8 mouse cellular contexts compared by ENCODE assay signal in the genomic region with DNA sequence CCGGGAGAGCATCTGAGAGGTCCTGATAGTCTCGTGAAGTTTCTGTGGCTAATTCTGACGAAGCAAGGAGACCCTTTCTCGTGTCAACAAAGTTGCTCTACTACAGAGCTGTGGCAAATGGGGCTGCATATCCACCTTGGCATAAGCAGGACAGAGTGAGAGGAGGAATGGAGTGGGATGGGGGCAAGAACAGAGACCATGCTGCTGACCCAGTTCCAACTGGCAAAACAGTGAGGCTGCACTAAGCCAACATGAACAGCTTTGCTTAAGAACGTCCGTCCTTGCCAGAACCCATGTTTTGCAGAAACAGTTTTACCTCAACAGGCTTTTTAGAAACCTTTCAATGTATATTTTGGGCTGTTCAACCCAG. TPM values are rescaled to one million over a fixed set of nuclear protein-coding genes. Genes with fewer than 3 reads are reported as not detected.
DNase-seq lines count a peak whose midpoint lies in the region; ATAC-seq and TF ChIP-seq lines count a peak whose summit lies in the region.

No protein-coding gene starts in this region.

- no peak for ATAC-seq in intestine, embryonic 14.5 days (replicated peaks; ENCODE audit: low FRiP score, low TSS enrichment, low read depth)
- ATAC-seq in intestine, postnatal 0 days, result no peak
- ATAC-seq in neural tube, embryonic 13.5 days (ENCODE audit: low read depth), result no peak
- no peak for ATAC-seq in hindbrain, embryonic 12.5 days (ENCODE audit: low FRiP score)
- no peak for ATAC-seq in stomach, embryonic 16.5 days (ENCODE audit: insufficient read depth, low FRiP score)

- H3K4me2 ChIP-seq in intestine, embryonic 14.5 days (ENCODE audit: low read length), result no peak overlapping the region
- H3K4me2 ChIP-seq in intestine, postnatal 0 days (replicated peaks; ENCODE audit: low read depth), result no peak overlapping the region; the same call in 1 of the 2 replicates
- H3K4me2 ChIP-seq in neural tube, embryonic 13.5 days, result no peak overlapping the region
- no peak overlapping the region for H3K4me2 ChIP-seq in hindbrain, embryonic 12.5 days (replicated peaks)
- peak overlapping the region; percentile 20; the same call in 1 of the 2 replicates for H3K4me2 ChIP-seq in stomach, embryonic 16.5 days (ENCODE audit: low read depth, low read length)

- H3K36me3 ChIP-seq in intestine, embryonic 14.5 days (ENCODE audit: control insufficient read depth, insufficient read depth, low read length), result peaks cover 17% of the 10 kb centered on the region; the same call in 1 of the 2 replicates
- H3K36me3 ChIP-seq in intestine, postnatal 0 days (ENCODE audit: control insufficient read depth, insufficient read depth), result no peaks in the 10 kb centered on the region
- peaks cover 8% of the 10 kb centered on the region; the same call in 1 of the 2 replicates for H3K36me3 ChIP-seq in neural tube, embryonic 13.5 days
- H3K36me3 ChIP-seq in hindbrain, embryonic 12.5 days, result peaks cover 14% of the 10 kb centered on the region
- H3K36me3 ChIP-seq in stomach, embryonic 16.5 days (ENCODE audit: control insufficient read depth, insufficient read depth, low read length), result 0 out of 2 replicates have a peak, but pooled peaks cover 5% of the 10 kb centered on the region

- H3K4me3 ChIP-seq in intestine, embryonic 14.5 days (ENCODE audit: low read depth, low read length), result no peak overlapping the region
- no peak overlapping the region for H3K4me3 ChIP-seq in intestine, postnatal 0 days (ENCODE audit: low read depth, low read length)
- H3K4me3 ChIP-seq in neural tube, embryonic 13.5 days, result no peak overlapping the region
- H3K4me3 ChIP-seq in hindbrain, embryonic 12.5 days, result no peak overlapping the region
- no peak overlapping the region for H3K4me3 ChIP-seq in stomach, embryonic 16.5 days (replicated peaks; ENCODE audit: low read length)

- DNase-seq in intestine, embryonic 14.5 days (ENCODE audit: low spot score), result no peak
- DNase-seq in neural tube, embryonic 10.5 days (ENCODE audit: extremely low spot score, low spot score), result no peak
- DNase-seq in spleen, postnatal 10 days (ENCODE audit: low spot score in 2 of 2), result no peak
- no peak for DNase-seq in cerebellum, postnatal 36 days

- H3K9ac ChIP-seq in intestine, embryonic 14.5 days (ENCODE audit: low read length), result no peak overlapping the region
- no peak overlapping the region for H3K9ac ChIP-seq in intestine, postnatal 0 days (ENCODE audit: low read depth, low read length)
- no peak overlapping the region for H3K9ac ChIP-seq in neural tube, embryonic 13.5 days
- H3K9ac ChIP-seq in hindbrain, embryonic 12.5 days, result no peak overlapping the region
- peak overlapping the region; percentile 29; the same call in 1 of the 2 replicates for H3K9ac ChIP-seq in stomach, embryonic 16.5 days (ENCODE audit: low read length)

- peaks cover 26% of the 10 kb centered on the region; the same call in 1 of the 2 replicates for H3K4me1 ChIP-seq in intestine, embryonic 14.5 days (replicated peaks; ENCODE audit: control insufficient read depth, insufficient read depth, low read length)
- 0 out of 2 replicates have a peak, but pooled peaks cover 3% of the 10 kb centered on the region for H3K4me1 ChIP-seq in intestine, postnatal 0 days (replicated peaks; ENCODE audit: control insufficient read depth, insufficient read depth, low read length)
- peaks cover 53% of the 10 kb centered on the region for H3K4me1 ChIP-seq in neural tube, embryonic 13.5 days (replicated peaks)
- peaks cover 29% of the 10 kb centered on the region for H3K4me1 ChIP-seq in hindbrain, embryonic 12.5 days
- peaks cover 45% of the 10 kb centered on the region for H3K4me1 ChIP-seq in stomach, embryonic 16.5 days (ENCODE audit: control insufficient read depth, insufficient read depth, low read length)

- H3K9me3 ChIP-seq in intestine, embryonic 14.5 days (ENCODE audit: control insufficient read depth, low read length), result no peaks in the 10 kb centered on the region
- no peaks in the 10 kb centered on the region for H3K9me3 ChIP-seq in intestine, postnatal 0 days (ENCODE audit: control insufficient read depth)
- H3K9me3 ChIP-seq in neural tube, embryonic 13.5 days, result no peaks in the 10 kb centered on the region
- H3K9me3 ChIP-seq in hindbrain, embryonic 12.5 days (replicated peaks), result peaks cover 7% of the 10 kb centered on the region
- H3K9me3 ChIP-seq in stomach, embryonic 16.5 days (replicated peaks; ENCODE audit: control insufficient read depth, low read length), result 0 out of 2 replicates have a peak, but pooled peaks cover 4% of the 10 kb centered on the region

- H3K27me3 ChIP-seq in intestine, embryonic 14.5 days (replicated peaks; ENCODE audit: control insufficient read depth, insufficient read depth, low read length), result no peaks in the 10 kb centered on the region
- no peaks in the 10 kb centered on the region for H3K27me3 ChIP-seq in intestine, postnatal 0 days (replicated peaks; ENCODE audit: control insufficient read depth, insufficient read depth, low read length)
- H3K27me3 ChIP-seq in neural tube, embryonic 13.5 days, result no peaks in the 10 kb centered on the region
- no peaks in the 10 kb centered on the region for H3K27me3 ChIP-seq in hindbrain, embryonic 12.5 days
- no peaks in the 10 kb centered on the region for H3K27me3 ChIP-seq in stomach, embryonic 16.5 days (ENCODE audit: control insufficient read depth, insufficient read depth, low read length)

- peak overlapping the region; percentile 76 for H3K27ac ChIP-seq in intestine, embryonic 14.5 days (ENCODE audit: low read depth)
- no peak overlapping the region; the same call in 1 of the 2 replicates for H3K27ac ChIP-seq in intestine, postnatal 0 days (ENCODE audit: low read depth, low read length)
- 0 out of 2 replicates have a peak overlapping the region, but pooled peaks have one; percentile 52 for H3K27ac ChIP-seq in neural tube, embryonic 13.5 days (replicated peaks)
- H3K27ac ChIP-seq in hindbrain, embryonic 12.5 days, result peak overlapping the region; percentile 19; the same call in 1 of the 2 replicates
- H3K27ac ChIP-seq in stomach, embryonic 16.5 days (ENCODE audit: low read length), result peak overlapping the region; percentile 93

- no peak for TF ChIP-seq CTCF in intestine, postnatal 0 days (IDR thresholded peaks at IDR 0.05; ENCODE audit: low read depth)

- WGBS in intestine, embryonic 14.5 days, result 70% methylated on average over 6 of the region's 6 CpGs
- 72% methylated on average over 6 of the region's 6 CpGs for WGBS in intestine, postnatal 0 days
- WGBS in neural tube, embryonic 13.5 days, result 73% methylated on average over 6 of the region's 6 CpGs
- whole genome bisulfite sequencing in hindbrain, embryonic 12.5 days, result 80% methylated on average over 6 of the region's 6 CpGs
- WGBS in stomach, embryonic 16.5 days, result 51% methylated on average over 6 of the region's 6 CpGs

RNA-seq across cellular contexts. Expression of gene Fstl1, which starts 32.9 kb away (rescaled TPM):
- polyA plus RNA-seq in intestine, embryonic 14.5 days (2014; fragmentation: Nextera tagmentation; extraction: Ambion mirVana), result 307 and 342 TPM in 2 replicates
- 125 and 139 TPM in 2 replicates for polyA plus RNA-seq in intestine, postnatal 0 days (2015; fragmentation: Nextera tagmentation; extraction: Ambion mirVana)
- polyA plus RNA-seq in neural tube, embryonic 13.5 days (2015; fragmentation: Nextera tagmentation; extraction: Ambion mirVana), result 156 and 165 TPM in 2 replicates
- polyA plus RNA-seq in hindbrain, embryonic 12.5 days (2016; fragmentation: Nextera tagmentation; extraction: Ambion mirVana), result 328 and 345 TPM in 2 replicates
- 417 and 440 TPM in 2 replicates for polyA plus RNA-seq in stomach, embryonic 16.5 days (2015; fragmentation: Nextera tagmentation; extraction: Ambion mirVana)

RNA-seq across cellular contexts. Expression of gene Gm36028, which starts 51.3 kb away (rescaled TPM):
- polyA plus RNA-seq in intestine, embryonic 14.5 days (2014; fragmentation: Nextera tagmentation; extraction: Ambion mirVana), result not detected in 2 replicates
- 6.2 and 6.6 TPM in 2 replicates for polyA plus RNA-seq in intestine, postnatal 0 days (2015; fragmentation: Nextera tagmentation; extraction: Ambion mirVana)
- 0.24 TPM in 1 of 2 replicates, not detected in the other for polyA plus RNA-seq in neural tube, embryonic 13.5 days (2015; fragmentation: Nextera tagmentation; extraction: Ambion mirVana)
- polyA plus RNA-seq in hindbrain, embryonic 12.5 days (2016; fragmentation: Nextera tagmentation; extraction: Ambion mirVana), result 0.26 TPM in 1 of 2 replicates, not detected in the other
- polyA plus RNA-seq in stomach, embryonic 16.5 days (2015; fragmentation: Nextera tagmentation; extraction: Ambion mirVana), result 0.72 and 1.4 TPM in 2 replicates

RNA-seq across cellular contexts. Expression of gene Lrrc58, which starts 58.6 kb away (rescaled TPM):
- polyA plus RNA-seq in intestine, embryonic 14.5 days (2014; fragmentation: Nextera tagmentation; extraction: Ambion mirVana), result 56.2 and 59.7 TPM in 2 replicates
- polyA plus RNA-seq in intestine, postnatal 0 days (2015; fragmentation: Nextera tagmentation; extraction: Ambion mirVana), result 27.6 and 30.8 TPM in 2 replicates
- 54.9 and 59.0 TPM in 2 replicates for polyA plus RNA-seq in neural tube, embryonic 13.5 days (2015; fragmentation: Nextera tagmentation; extraction: Ambion mirVana)
- 65.8 and 72.1 TPM in 2 replicates for polyA plus RNA-seq in hindbrain, embryonic 12.5 days (2016; fragmentation: Nextera tagmentation; extraction: Ambion mirVana)
- 40.1 and 41.8 TPM in 2 replicates for polyA plus RNA-seq in stomach, embryonic 16.5 days (2015; fragmentation: Nextera tagmentation; extraction: Ambion mirVana)
